In genomic region chr1:52260354-52261090, GRCm38 (mm10) we compare ENCODE assay signal across 29 mouse cellular contexts. TPM values are rescaled to one million over a fixed set of nuclear protein-coding genes. Genes with fewer than 3 reads are reported as not detected.
A peak's percentile ranks its signal among the peaks of the same experiment; 100 is the strongest.
DNase-seq lines count a peak whose midpoint lies in the region; ATAC-seq and TF ChIP-seq lines count a peak whose summit lies in the region.
"Had no signal": no experiment of that assay in that cellular context is flagged by ENCODE, and none has a peak within 500 bp of the region (broad histone marks: within the 10 kb centered on the region; RNA-seq: fewer than 3 reads in every experiment).

No protein-coding gene starts in this region.

- ATAC-seq in frontal cortex, adult (ENCODE audit: low TSS enrichment): peak; percentile 44; the same call in 1 of the 2 replicates
- no peak for ATAC-seq in hindbrain, embryonic 13.5 days (ENCODE audit: low FRiP score)
- no peak for ATAC-seq in megakaryocyte, adult 5-6 weeks (ENCODE audit: poor library complexity, severe bottlenecking)
- ATAC-seq: inflammation-experienced regulatory T-cells, adult 6 months; midbrain, embryonic 15.5 days had no signal

- H3K4me2 ChIP-seq in hindbrain, embryonic 13.5 days: no peak overlapping the region
- H3K4me2 ChIP-seq: heart, embryonic 12.5 days; hindbrain, embryonic 15.5 days; kidney, embryonic 15.5 days; limb, embryonic 15.5 days; lung, embryonic 14.5 days; midbrain, embryonic 15.5 days had no signal

- H3K9ac ChIP-seq in hindbrain, embryonic 13.5 days: no peak overlapping the region
- H3K9ac ChIP-seq: heart, embryonic 12.5 days; hindbrain, embryonic 15.5 days; kidney, embryonic 15.5 days; limb, embryonic 15.5 days; liver, embryonic 14.5 days; lung, embryonic 14.5 days; midbrain, embryonic 15.5 days had no signal

- no peaks in the 10 kb centered on the region for H3K27me3 ChIP-seq in hindbrain, embryonic 13.5 days
- H3K27me3 ChIP-seq: hindbrain, embryonic 15.5 days; kidney, embryonic 15.5 days; limb, embryonic 15.5 days; midbrain, embryonic 15.5 days had no signal

- no peak overlapping the region for H3K27ac ChIP-seq in hindbrain, embryonic 13.5 days
- H3K27ac ChIP-seq: gastrocnemius, adult 2 months; heart, adult 2 months; hindbrain, embryonic 15.5 days; kidney, embryonic 15.5 days; limb, embryonic 10.5 days; limb, embryonic 15.5 days; liver, embryonic 14.5 days; midbrain, embryonic 10.5 days; midbrain, embryonic 15.5 days had no signal

- H3K9me3 ChIP-seq in hindbrain, embryonic 13.5 days: no peaks in the 10 kb centered on the region
- H3K9me3 ChIP-seq: hindbrain, embryonic 15.5 days; kidney, embryonic 15.5 days; limb, embryonic 10.5 days; limb, embryonic 15.5 days; midbrain, embryonic 10.5 days; midbrain, embryonic 15.5 days had no signal

- no peak for TF ChIP-seq CTCF in brain, embryonic 14.5 days (IDR thresholded peaks at IDR 0.05; ENCODE audit: borderline replicate concordance, extremely low read depth, insufficient read depth, insufficient read length)

- no peaks in the 10 kb centered on the region for H3K36me3 ChIP-seq in hindbrain, embryonic 13.5 days
- H3K36me3 ChIP-seq: heart, embryonic 12.5 days; hindbrain, embryonic 15.5 days; kidney, embryonic 15.5 days; limb, embryonic 10.5 days; limb, embryonic 15.5 days; midbrain, embryonic 10.5 days; midbrain, embryonic 15.5 days had no signal

- WGBS in hindbrain, embryonic 13.5 days: 94% methylated on average over 4 of the region's 4 CpGs

- DNase-seq in frontal cortex, postnatal 14 days (ENCODE audit: low spot score in 2 of 2): no peak
- DNase-seq in brain, adult 2 months (ENCODE audit: low read depth, low spot score): peak; percentile 63
- DNase-seq in brain, embryonic 14.5 days (ENCODE audit: low read depth): peak; percentile 80
- DNase-seq in layer of hippocampus, adult 8-10 months (ENCODE audit: low spot score in 2 of 2): peak; percentile 48 to 49
- no peak for DNase-seq in lung, adult 18-20 months
- DNase-seq: adrenal gland, postnatal 36 days; B cell, adult 2 months; cerebellum, adult 11-12 months; cerebellum, postnatal 14 days; gastrocnemius, adult 2 months; gastrocnemius, postnatal 36 days; heart, adult 2 months; kidney, adult 18-20 months; kidney, postnatal 25 days; lung, embryonic 14.5 days; lung, postnatal 14 days had no signal

- H3K4me3 ChIP-seq in hindbrain, embryonic 13.5 days: no peak overlapping the region
- H3K4me3 ChIP-seq: erythroblast, embryonic 14.5 days; gastrocnemius, adult 2 months; heart, adult 2 months; heart, embryonic 12.5 days; hindbrain, embryonic 15.5 days; kidney, embryonic 15.5 days; limb, embryonic 10.5 days; limb, embryonic 15.5 days; midbrain, embryonic 10.5 days; midbrain, embryonic 15.5 days had no signal

- TF ChIP-seq POLR2A in brain, embryonic 14.5 days (IDR thresholded peaks at IDR 0.05; ENCODE audit: borderline replicate concordance, extremely low read depth, insufficient read depth, insufficient read length, poor library complexity, severe bottlenecking): no peak

- no peaks in the 10 kb centered on the region for H3K4me1 ChIP-seq in hindbrain, embryonic 13.5 days (replicated peaks)
- H3K4me1 ChIP-seq: heart, embryonic 12.5 days; hindbrain, embryonic 15.5 days; kidney, embryonic 15.5 days; limb, embryonic 15.5 days; midbrain, embryonic 10.5 days; midbrain, embryonic 15.5 days had no signal

RNA-seq across cellular contexts. Expression of gene Gls, which starts 27.5 kb away (rescaled TPM):
- polyA plus RNA-seq in brain, embryonic 14.5 days (2012; rRNA removed): 158 and 163 TPM in 2 replicates
- 100 to 1,000 TPM; 331 to 426 (median 367) TPM for total RNA-seq in layer of hippocampus, adult 8-10 months (2022)
- polyA plus RNA-seq in hindbrain, embryonic 13.5 days (2015; fragmentation: Nextera tagmentation; extraction: Ambion mirVana): 25.4 and 29.0 TPM in 2 replicates
- 136 and 170 TPM in 2 replicates for total RNA-seq in megakaryocyte, adult 5-6 weeks (2015)
- 118 and 133 TPM in 2 replicates for total RNA-seq in megakaryocyte, adult 5-6 weeks (2017)

Comparison
In these comparisons a context has a peak if more than half of its experiments do, and no peak if none do; other contexts are left out.
1. DNase-seq: peak in brain, adult 2 months (single experiment), brain, embryonic 14.5 days (single experiment) and layer of hippocampus, adult 8-10 months (2 of 2); none in frontal cortex, postnatal 14 days (0 of 2) and lung, adult 18-20 months (0 of 2).